Mouse (Mus musculus) myocyte (in vitro differentiated cells): ENCODE results near the gene St8sia4. TPM values are rescaled to one million over a fixed set of nuclear protein-coding genes. Genes with fewer than 3 reads are reported as not detected.

Source experiments
- H3K27me3 ChIP-seq: one replicate; pipeline ENCODE4 v1.6.1; 2011; ENCODE audit not compliant: control insufficient read depth, insufficient read depth, insufficient read length
- H3K36me3 ChIP-seq: one replicate; pipeline ENCODE4 v1.6.1; 2011; ENCODE audit not compliant: control insufficient read depth, insufficient read depth
- H3K4me2 ChIP-seq: one replicate; pipeline ENCODE4 v1.6.1; 2011; ENCODE audit warnings: low read depth, control low read depth
- H3K4me3 ChIP-seq: one replicate; pipeline ENCODE4 v1.5.1; 2011; ENCODE audit warnings: mild to moderate bottlenecking, control low read depth, moderate library complexity
- H3K79me2 ChIP-seq: one replicate; pipeline ENCODE4 v1.6.1; 2011; ENCODE audit not compliant: control insufficient read depth, insufficient read depth
- H3ac ChIP-seq: one replicate; pipeline ENCODE4 v1.6.1; 2011; ENCODE audit not compliant: control insufficient read depth, insufficient read length
- CEBPB ChIP-seq: IDR thresholded peaks from 2 replicates; pipeline ENCODE4 v1.6.1; 2011; ENCODE audit warnings: mild to moderate bottlenecking, moderate library complexity; ENCODE audit not compliant: poor library complexity, insufficient read depth, severe bottlenecking
- E2F4 ChIP-seq: IDR thresholded peaks from one replicate; pipeline ENCODE4 v1.6.1; 2011; ENCODE audit warnings: mild to moderate bottlenecking, control low read depth, moderate library complexity; ENCODE audit not compliant: insufficient read depth
- MAX ChIP-seq: IDR thresholded peaks from one replicate; pipeline ENCODE4 v1.6.1; 2011; ENCODE audit warnings: low read depth, mild to moderate bottlenecking, control low read depth
- MYOD1 ChIP-seq, 3 experiments: IDR thresholded peaks; one replicate each; pipeline ENCODE4 v1.6.1; 2011; ENCODE audit warnings: control low read depth in 2 of 3, low read depth in 2 of 3, mild to moderate bottlenecking in 2 of 3, moderate library complexity in 1 of 3; ENCODE audit not compliant: insufficient read length in 2 of 3, control insufficient read depth in 1 of 3
- MYOG ChIP-seq, 3 experiments: IDR thresholded peaks; one replicate each; pipeline ENCODE4 v1.6.1; 2011; ENCODE audit warnings: control low read depth in 2 of 3, low read depth in 2 of 3, mild to moderate bottlenecking in 2 of 3; ENCODE audit not compliant: insufficient read length in 2 of 3, control insufficient read depth in 1 of 3, insufficient read depth in 1 of 3
- POLR2A ChIP-seq: IDR thresholded peaks from one replicate; pipeline ENCODE4 v1.6.1; 2011; ENCODE audit warnings: low read depth, mild to moderate bottlenecking, control low read depth, moderate library complexity; ENCODE audit not compliant: insufficient read length
- POLR2AphosphoS2 ChIP-seq: IDR thresholded peaks from one replicate; pipeline ENCODE4 v1.6.1; 2011; ENCODE audit warnings: low read depth, control low read depth; ENCODE audit not compliant: insufficient read length
- REST ChIP-seq: IDR thresholded peaks from one replicate; pipeline ENCODE4 v1.6.1; 2011; ENCODE audit warnings: mild to moderate bottlenecking, control low read depth, moderate library complexity; ENCODE audit not compliant: insufficient read depth, insufficient read length
- SRF ChIP-seq: IDR thresholded peaks from one replicate; pipeline ENCODE4 v1.6.1; 2011; ENCODE audit warnings: low read depth; ENCODE audit not compliant: control insufficient read depth, insufficient read length
- TCF12 ChIP-seq: IDR thresholded peaks from one replicate; pipeline ENCODE4 v1.6.1; 2011; ENCODE audit warnings: mild to moderate bottlenecking, control low read depth; ENCODE audit not compliant: poor library complexity, insufficient read depth, severe bottlenecking
- TCF3 ChIP-seq: IDR thresholded peaks from one replicate; pipeline ENCODE4 v1.6.1; 2011; ENCODE audit warnings: low read depth, control low read depth; ENCODE audit not compliant: insufficient read length
- USF1 ChIP-seq: IDR thresholded peaks from one replicate; pipeline ENCODE4 v1.6.1; 2011; ENCODE audit warnings: low read depth, mild to moderate bottlenecking, control low read depth, moderate library complexity
- polyA plus RNA-seq: library from polyadenylated mRNA; unstranded; fragments of >200 nt; fragmentation: generic; extraction: Trizol; gene quantifications from one replicate; pipeline ENCODE4 v1.2.1, GENCODE M21; 2012; ENCODE audit warnings: missing spikeins

Gene St8sia4
- polyA plus RNA-seq, 1 experiment = 0.20 TPM

- TF ChIP-seq TCF3 (no peak), USF1 (no peak), POLR2A (no peak), TCF12 (no peak), E2F4 (no peak), MYOD1 (IDR thresholded peaks at IDR 0.05; ENCODE audit: control insufficient read depth in 1 of 3, insufficient read length in 2 of 3, low read depth in 2 of 3) (no peak), CEBPB (no peak), SRF (no peak), MAX (no peak), REST (no peak), MYOG (IDR thresholded peaks at IDR 0.05; ENCODE audit: control insufficient read depth in 1 of 3, insufficient read depth in 1 of 3, insufficient read length in 2 of 3, low read depth in 2 of 3) (no peak)
- Histone ChIP-seq H3K4me3 (no peak overlapping the region), H3K27me3 (no peaks in the 10 kb centered on the region)
These were observed 11.8 kb downstream of the St8sia4 start for GRCm38 (mm10) chr1:95655564-95655963.

GRCm38 (mm10) chr1:95653445-95653844, 13.9 kb downstream of the St8sia4 start:
- no peaks in the 10 kb centered on the region for H3K79me2 ChIP-seq
- no peak overlapping the region for H3K4me2 ChIP-seq
- no peaks in the 10 kb centered on the region for H3K36me3 ChIP-seq
- TF ChIP-seq REST (no peak), MYOD1 (IDR thresholded peaks at IDR 0.05; ENCODE audit: control insufficient read depth in 1 of 3, insufficient read length in 2 of 3, low read depth in 2 of 3) (no peak), TCF3 (no peak), TCF12 (no peak), MYOG (IDR thresholded peaks at IDR 0.05; ENCODE audit: control insufficient read depth in 1 of 3, insufficient read depth in 1 of 3, insufficient read length in 2 of 3, low read depth in 2 of 3) (no peak), SRF (no peak), POLR2A (no peak), MAX (no peak)
- no peak overlapping the region for H3K4me3 ChIP-seq
- H3ac ChIP-seq = no peak overlapping the region
- no peaks in the 10 kb centered on the region for H3K27me3 ChIP-seq

More at GRCm38 (mm10) chr1:95655564-95655963, 11.8 kb downstream of the St8sia4 start:
- Histone ChIP-seq H3K36me3 (no peaks in the 10 kb centered on the region), H3ac (no peak overlapping the region), H3K4me2 (no peak overlapping the region), H3K79me2 (no peaks in the 10 kb centered on the region)

GRCm38 (mm10) chr1:95644292-95644691, 23.1 kb downstream of the St8sia4 start:
- no peaks in the 10 kb centered on the region for H3K36me3 ChIP-seq
- TF ChIP-seq POLR2AphosphoS2 (no peak), SRF (no peak), TCF12 (no peak), USF1 (no peak), MYOD1 (IDR thresholded peaks at IDR 0.05; ENCODE audit: control insufficient read depth in 1 of 3, insufficient read length in 2 of 3, low read depth in 2 of 3) (no peak), REST (no peak), TCF3 (no peak), CEBPB (no peak), POLR2A (no peak), MYOG (IDR thresholded peaks at IDR 0.05; ENCODE audit: control insufficient read depth in 1 of 3, insufficient read depth in 1 of 3, insufficient read length in 2 of 3, low read depth in 2 of 3) (no peak), E2F4 (no peak), MAX (no peak)
- H3K4me3 ChIP-seq = no peak overlapping the region
- H3K27me3 ChIP-seq = no peaks in the 10 kb centered on the region
- H3K79me2 ChIP-seq = no peaks in the 10 kb centered on the region
- H3ac ChIP-seq = no peak overlapping the region
- no peak overlapping the region for H3K4me2 ChIP-seq

- Histone ChIP-seq H3K27me3 (no peaks in the 10 kb centered on the region), H3K36me3 (no peaks in the 10 kb centered on the region), H3K4me3 (no peak overlapping the region), H3K4me2 (no peak overlapping the region), H3ac (no peak overlapping the region), H3K79me2 (no peaks in the 10 kb centered on the region)
- TF ChIP-seq MYOG (IDR thresholded peaks at IDR 0.05; ENCODE audit: control insufficient read depth in 1 of 3, insufficient read depth in 1 of 3, insufficient read length in 2 of 3, low read depth in 2 of 3) (no peak), CEBPB (no peak), SRF (no peak), USF1 (no peak), TCF3 (no peak), POLR2A (no peak), TCF12 (no peak), MYOD1 (IDR thresholded peaks at IDR 0.05; ENCODE audit: control insufficient read depth in 1 of 3, insufficient read length in 2 of 3, low read depth in 2 of 3) (no peak), E2F4 (no peak), REST (no peak), POLR2AphosphoS2 (no peak), MAX (no peak)
These were observed 28.4 kb downstream of the St8sia4 start for GRCm38 (mm10) chr1:95639001-95639400.

- no peak overlapping the region for H3K4me2 ChIP-seq
- H3ac ChIP-seq = no peak overlapping the region
- no peak overlapping the region for H3K4me3 ChIP-seq
- TF ChIP-seq MYOD1 (IDR thresholded peaks at IDR 0.05; ENCODE audit: control insufficient read depth in 1 of 3, insufficient read length in 2 of 3, low read depth in 2 of 3) = no peak
- no peak for TF ChIP-seq TCF3
- no peak for TF ChIP-seq REST
- no peak for TF ChIP-seq SRF
- H3K79me2 ChIP-seq = no peaks in the 10 kb centered on the region
- no peaks in the 10 kb centered on the region for H3K27me3 ChIP-seq
- no peaks in the 10 kb centered on the region for H3K36me3 ChIP-seq
These were observed 43.0 kb downstream of the St8sia4 start for GRCm38 (mm10) chr1:95624376-95624775.
